Mouse (Mus musculus): ENCODE results near the gene Gm44511. TPM values are rescaled to one million over a fixed set of nuclear protein-coding genes. Genes with fewer than 3 reads are reported as not detected.
"Not testable (repeated sequence)": the region's sequence is repeated elsewhere in the genome, so short reads cannot be mapped to it uniquely, and the experiment has no call there.

Gene Gm44511
- polyA plus RNA-seq, 1 experiment from 2014 or later = not detected

- H3K9me3 ChIP-seq = no peaks in the 10 kb centered on the region
- H3K4me2 ChIP-seq = no peak overlapping the region
- WGBS = 90% methylated on average over 3 of the region's 3 CpGs
- no peaks in the 10 kb centered on the region for H3K27me3 ChIP-seq
- 0 out of 2 replicates have a peak, but pooled peaks cover 3% of the 10 kb centered on the region for H3K4me1 ChIP-seq (replicated peaks)
- H3K36me3 ChIP-seq = no peaks in the 10 kb centered on the region
- no peak overlapping the region for H3K9ac ChIP-seq (replicated peaks)
- no peak overlapping the region for H3K4me3 ChIP-seq (replicated peaks)
- no peak for ATAC-seq (ENCODE audit: insufficient number of reproducible peaks, insufficient read depth, low FRiP score, low TSS enrichment, low read depth)
- no peak overlapping the region for H3K27ac ChIP-seq
These were observed 666 bp upstream of the Gm44511 start for GRCm38 (mm10) chr6:128826781-128827180.

- no peaks in the 10 kb centered on the region for H3K9me3 ChIP-seq
- no peaks in the 10 kb centered on the region for H3K27me3 ChIP-seq
- no peaks in the 10 kb centered on the region for H3K4me1 ChIP-seq (replicated peaks)
- WGBS = 76% methylated on average over 4 of the region's 4 CpGs
- ATAC-seq (ENCODE audit: insufficient number of reproducible peaks, insufficient read depth, low FRiP score, low TSS enrichment, low read depth) = no peak
- no peaks in the 10 kb centered on the region for H3K36me3 ChIP-seq
- H3K9ac ChIP-seq (replicated peaks) = no peak overlapping the region
- no peak overlapping the region for H3K4me3 ChIP-seq (replicated peaks)
- H3K4me2 ChIP-seq = no peak overlapping the region
- no peak overlapping the region for H3K27ac ChIP-seq
These were observed 7.9 kb downstream of the Gm44511 start for GRCm38 (mm10) chr6:128818083-128818802.

- H3K4me1 ChIP-seq (replicated peaks) = no peaks in the 10 kb centered on the region
- 93% methylated on average over 5 of the region's 5 CpGs for WGBS
- ATAC-seq (ENCODE audit: insufficient number of reproducible peaks, insufficient read depth, low FRiP score, low TSS enrichment, low read depth) = no peak
- no peak overlapping the region for H3K4me3 ChIP-seq (replicated peaks)
- no peaks in the 10 kb centered on the region for H3K27me3 ChIP-seq
- no peak overlapping the region for H3K27ac ChIP-seq
- no peak overlapping the region for H3K9ac ChIP-seq (replicated peaks)
- peaks cover 3% of the 10 kb centered on the region; the same call in 1 of the 2 replicates for H3K9me3 ChIP-seq
- no peaks in the 10 kb centered on the region for H3K36me3 ChIP-seq
- H3K4me2 ChIP-seq = no peak overlapping the region
These were observed 17.6 kb downstream of the Gm44511 start for GRCm38 (mm10) chr6:128808532-128808931.

GRCm38 (mm10) chr6:128807021-128807420 is 19.1 kb downstream of the Gm44511 start:
- H3K36me3 ChIP-seq = no peaks in the 10 kb centered on the region
- no peaks in the 10 kb centered on the region for H3K27me3 ChIP-seq
- 72% methylated on average over 3 of the region's 3 CpGs for WGBS
- H3K27ac ChIP-seq = no peak overlapping the region
- ATAC-seq (ENCODE audit: insufficient number of reproducible peaks, insufficient read depth, low FRiP score, low TSS enrichment, low read depth) = no peak
- H3K9ac ChIP-seq (replicated peaks) = no peak overlapping the region
- H3K4me1 ChIP-seq (replicated peaks) = no peaks in the 10 kb centered on the region
- no peak overlapping the region for H3K4me2 ChIP-seq
- peaks cover 3% of the 10 kb centered on the region; the same call in 1 of the 2 replicates for H3K9me3 ChIP-seq
- no peak overlapping the region for H3K4me3 ChIP-seq (replicated peaks)

GRCm38 (mm10) chr6:128804823-128805640 is 21.1 kb downstream of the Gm44511 start:
- H3K27ac ChIP-seq; ATAC-seq (ENCODE audit: insufficient number of reproducible peaks, insufficient read depth, low FRiP score, low TSS enrichment, low read depth); H3K9me3 ChIP-seq; H3K4me1 ChIP-seq (replicated peaks); H3K9ac ChIP-seq (replicated peaks); H3K4me3 ChIP-seq (replicated peaks); H3K36me3 ChIP-seq; H3K27me3 ChIP-seq; H3K4me2 ChIP-seq: not testable (repeated sequence)
- 72% methylated on average over 7 of the region's 7 CpGs for WGBS

- peaks cover 3% of the 10 kb centered on the region; the same call in 1 of the 2 replicates for H3K9me3 ChIP-seq
- no peaks in the 10 kb centered on the region for H3K27me3 ChIP-seq
- 8% methylated on average over 26 of the region's 26 CpGs for WGBS
- peak overlapping the region; percentile 57 for H3K4me2 ChIP-seq
- peaks cover 2% of the 10 kb centered on the region for H3K4me1 ChIP-seq (replicated peaks)
- H3K4me3 ChIP-seq (replicated peaks) = peak overlapping the region; percentile 47
- no peak overlapping the region for H3K9ac ChIP-seq (replicated peaks)
- no peaks in the 10 kb centered on the region for H3K36me3 ChIP-seq
- H3K27ac ChIP-seq = no peak overlapping the region; the same call in 1 of the 2 replicates
- peak; percentile 94 for ATAC-seq (ENCODE audit: insufficient number of reproducible peaks, insufficient read depth, low FRiP score, low TSS enrichment, low read depth)
These were observed 22.9 kb downstream of the Gm44511 start for GRCm38 (mm10) chr6:128802999-128803857.

- Histone ChIP-seq H3K4me2 (peak overlapping the region; percentile 57), H3K27me3 (no peaks in the 10 kb centered on the region), H3K27ac (peak overlapping the region; percentile 82), H3K9ac (replicated peaks) (peak overlapping the region; percentile 45), H3K9me3 (no peaks in the 10 kb centered on the region), H3K36me3 (no peaks in the 10 kb centered on the region), H3K4me1 (replicated peaks) (peaks cover 8% of the 10 kb centered on the region), H3K4me3 (replicated peaks) (peak overlapping the region; percentile 47)
- 13% methylated on average over 10 of the region's 10 CpGs for WGBS
- peak; percentile 40; the same call in 1 of the 2 replicates for ATAC-seq (ENCODE audit: insufficient number of reproducible peaks, insufficient read depth, low FRiP score, low TSS enrichment, low read depth)
These were observed 23.6 kb downstream of the Gm44511 start for GRCm38 (mm10) chr6:128802557-128802956.

GRCm38 (mm10) chr6:128800696-128801095 is 25.4 kb downstream of the Gm44511 start:
- not testable (repeated sequence) for H3K9me3 ChIP-seq; H3K27me3 ChIP-seq; H3K4me1 ChIP-seq (replicated peaks); ATAC-seq (ENCODE audit: insufficient number of reproducible peaks, insufficient read depth, low FRiP score, low TSS enrichment, low read depth); H3K36me3 ChIP-seq; H3K27ac ChIP-seq; H3K9ac ChIP-seq (replicated peaks); H3K4me2 ChIP-seq; H3K4me3 ChIP-seq (replicated peaks)
- WGBS = 84% methylated on average over 5 of the region's 5 CpGs

- peak overlapping the region; percentile 23; the same call in 1 of the 2 replicates for H3K27ac ChIP-seq
- H3K9ac ChIP-seq (replicated peaks) = no peak overlapping the region; the same call in 1 of the 2 replicates
- 23% methylated on average over 7 of the region's 7 CpGs for WGBS
- no peaks in the 10 kb centered on the region for H3K36me3 ChIP-seq
- H3K27me3 ChIP-seq = no peaks in the 10 kb centered on the region
- peak overlapping the region; percentile 59 for H3K4me3 ChIP-seq (replicated peaks)
- ATAC-seq (ENCODE audit: insufficient number of reproducible peaks, insufficient read depth, low FRiP score, low TSS enrichment, low read depth) = no peak
- H3K9me3 ChIP-seq = no peaks in the 10 kb centered on the region
- H3K4me2 ChIP-seq = peak overlapping the region; percentile 50
- H3K4me1 ChIP-seq (replicated peaks) = peaks cover 10% of the 10 kb centered on the region
These were observed 26.2 kb downstream of the Gm44511 start for GRCm38 (mm10) chr6:128799896-128800270.

GRCm38 (mm10) chr6:128799144-128799895 is 26.8 kb downstream of the Gm44511 start:
- not testable (repeated sequence) for H3K9me3 ChIP-seq; H3K27me3 ChIP-seq; H3K4me1 ChIP-seq (replicated peaks); H3K36me3 ChIP-seq
- ATAC-seq (ENCODE audit: insufficient number of reproducible peaks, insufficient read depth, low FRiP score, low TSS enrichment, low read depth) = peak; percentile 56
- Histone ChIP-seq H3K9ac (replicated peaks) (peak overlapping the region; percentile 57), H3K4me3 (replicated peaks) (peak overlapping the region; percentile 59), H3K27ac (peak overlapping the region; percentile 83), H3K4me2 (peak overlapping the region; percentile 63)
- under 1% methylated on average over 49 of the region's 49 CpGs for WGBS

All from limb, embryonic 12.5 days (tissue).